Mouse (Mus musculus): ENCODE data around the gene Fbxo21. TPM values are rescaled to one million over a fixed set of nuclear protein-coding genes. Genes with fewer than 3 reads are reported as not detected.
A peak's percentile ranks its signal among the peaks of the same experiment; 100 is the strongest.

The Fbxo21 gene
- polyA plus RNA-seq, 1 experiment from 2014 or later, result 72.7 TPM

GRCm38 (mm10) chr5:118028191-118029034, 51.9 kb downstream of the Fbxo21 start:
- H3K27me3 ChIP-seq (replicated peaks; ENCODE audit: control insufficient read depth, insufficient read depth, low read length), result peaks cover 50% of the 10 kb centered on the region
- 2% methylated on average over 75 of the region's 79 CpGs for WGBS

GRCm38 (mm10) chr5:118029035-118029408, 52.5 kb downstream of the Fbxo21 start:
- ATAC-seq (replicated peaks; ENCODE audit: low FRiP score, low TSS enrichment, low read depth) (no peak), DNase-seq (ENCODE audit: low spot score) (peak; percentile 61)
- Histone ChIP-seq H3K36me3 (ENCODE audit: control insufficient read depth, insufficient read depth, low read length) (no peaks in the 10 kb centered on the region), H3K4me2 (ENCODE audit: low read length) (peak overlapping the region; percentile 100), H3K27me3 (replicated peaks; ENCODE audit: control insufficient read depth, insufficient read depth, low read length) (peaks cover 50% of the 10 kb centered on the region), H3K4me1 (replicated peaks; ENCODE audit: control insufficient read depth, insufficient read depth, low read length) (peaks cover 29% of the 10 kb centered on the region), H3K27ac (ENCODE audit: low read depth) (no peak overlapping the region), H3K9ac (ENCODE audit: low read length) (no peak overlapping the region), H3K9me3 (ENCODE audit: control insufficient read depth, low read length) (no peaks in the 10 kb centered on the region), H3K4me3 (ENCODE audit: low read depth, low read length) (peak overlapping the region; percentile 59)
- WGBS, result 6% methylated on average over 12 of the region's 12 CpGs

More at GRCm38 (mm10) chr5:118028191-118029034, 51.9 kb downstream of the Fbxo21 start:
- ATAC-seq (replicated peaks; ENCODE audit: low FRiP score, low TSS enrichment, low read depth) (peak; percentile 10; the same call in 1 of the 2 replicates), DNase-seq (ENCODE audit: low spot score) (peak; percentile 66)
- Histone ChIP-seq H3K36me3 (ENCODE audit: control insufficient read depth, insufficient read depth, low read length) (no peaks in the 10 kb centered on the region), H3K9ac (ENCODE audit: low read length) (peak overlapping the region; percentile 38; the same call in 1 of the 2 replicates), H3K9me3 (ENCODE audit: control insufficient read depth, low read length) (no peaks in the 10 kb centered on the region), H3K4me1 (replicated peaks; ENCODE audit: control insufficient read depth, insufficient read depth, low read length) (peaks cover 29% of the 10 kb centered on the region), H3K27ac (ENCODE audit: low read depth) (no peak overlapping the region), H3K4me3 (ENCODE audit: low read depth, low read length) (peak overlapping the region; percentile 59), H3K4me2 (ENCODE audit: low read length) (peak overlapping the region; percentile 100)

DNA sequence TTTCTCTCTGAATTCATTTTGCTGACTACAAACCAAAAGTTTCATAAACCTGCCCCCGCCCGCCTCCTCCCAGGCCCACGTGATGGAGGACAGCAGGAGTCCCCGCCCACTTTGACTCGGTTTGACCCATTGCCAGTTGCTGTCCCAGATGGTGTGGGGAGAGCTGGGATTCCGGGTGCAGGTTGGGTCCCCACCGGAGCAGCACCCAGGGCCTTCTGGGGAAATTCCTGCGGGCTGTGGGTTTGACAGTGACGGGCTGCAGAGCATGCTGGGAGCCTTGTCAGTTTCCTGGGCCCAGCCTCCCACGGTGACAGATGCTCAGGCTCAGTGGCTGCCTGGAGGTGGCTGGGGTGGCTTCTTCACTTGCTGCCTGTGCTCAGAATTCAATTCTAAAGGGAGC, 52.9 kb downstream of the Fbxo21 start:
- ATAC-seq (replicated peaks; ENCODE audit: low FRiP score, low TSS enrichment, low read depth) (no peak), DNase-seq (ENCODE audit: low spot score) (no peak)
- Histone ChIP-seq H3K9me3 (ENCODE audit: control insufficient read depth, low read length) (no peaks in the 10 kb centered on the region), H3K9ac (ENCODE audit: low read length) (no peak overlapping the region), H3K27me3 (replicated peaks; ENCODE audit: control insufficient read depth, insufficient read depth, low read length) (peaks cover 50% of the 10 kb centered on the region), H3K4me1 (replicated peaks; ENCODE audit: control insufficient read depth, insufficient read depth, low read length) (peaks cover 29% of the 10 kb centered on the region), H3K36me3 (ENCODE audit: control insufficient read depth, insufficient read depth, low read length) (no peaks in the 10 kb centered on the region), H3K27ac (ENCODE audit: low read depth) (no peak overlapping the region), H3K4me2 (ENCODE audit: low read length) (peak overlapping the region; percentile 100), H3K4me3 (ENCODE audit: low read depth, low read length) (peak overlapping the region; percentile 59)
- WGBS, result 5% methylated on average over 10 of the region's 10 CpGs

DNA sequence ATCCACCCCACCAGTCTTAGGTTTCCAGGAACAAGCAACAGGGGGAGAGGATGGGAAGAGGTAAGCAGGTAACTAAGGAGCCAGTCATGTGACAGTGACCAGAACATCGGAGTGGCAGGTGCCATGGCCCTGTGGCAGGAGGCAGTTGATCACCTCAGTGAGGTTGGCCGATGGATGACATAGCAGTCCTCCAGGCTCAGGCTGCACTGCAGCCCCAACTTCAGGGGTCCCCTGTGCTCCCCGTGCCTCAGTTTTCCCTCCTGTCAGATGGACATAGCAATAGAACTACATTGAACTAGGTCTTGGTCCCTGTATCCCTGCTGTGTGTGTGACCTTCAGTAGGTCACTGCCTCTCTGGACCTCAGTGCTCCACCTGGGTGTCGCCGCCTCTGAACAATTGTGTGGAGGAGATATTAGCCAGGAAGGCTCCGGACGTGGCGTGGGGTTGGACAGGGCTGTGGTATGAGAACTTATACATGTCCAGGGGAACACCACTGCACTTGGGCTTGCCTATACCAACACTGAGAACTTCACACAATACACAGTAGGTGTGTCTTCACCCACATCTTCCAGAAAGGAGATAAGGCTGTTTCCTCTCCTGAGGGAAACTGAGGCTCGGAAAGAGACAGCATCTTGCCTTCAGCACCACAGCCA, 53.6 kb downstream of the Fbxo21 start:
- Histone ChIP-seq H3K27ac (ENCODE audit: low read depth) (no peak overlapping the region), H3K4me2 (ENCODE audit: low read length) (no peak overlapping the region), H3K36me3 (ENCODE audit: control insufficient read depth, insufficient read depth, low read length) (no peaks in the 10 kb centered on the region), H3K9me3 (ENCODE audit: control insufficient read depth, low read length) (no peaks in the 10 kb centered on the region), H3K27me3 (replicated peaks; ENCODE audit: control insufficient read depth, insufficient read depth, low read length) (peaks cover 50% of the 10 kb centered on the region), H3K9ac (ENCODE audit: low read length) (no peak overlapping the region), H3K4me3 (ENCODE audit: low read depth, low read length) (no peak overlapping the region), H3K4me1 (replicated peaks; ENCODE audit: control insufficient read depth, insufficient read depth, low read length) (peaks cover 29% of the 10 kb centered on the region)
- WGBS, result 88% methylated on average over 9 of the region's 9 CpGs
- ATAC-seq (replicated peaks; ENCODE audit: low FRiP score, low TSS enrichment, low read depth) (no peak), DNase-seq (ENCODE audit: low spot score) (no peak)

- DNase-seq (ENCODE audit: low spot score) (no peak), ATAC-seq (replicated peaks; ENCODE audit: low FRiP score, low TSS enrichment, low read depth) (peak; percentile 57; the same call in 1 of the 2 replicates)
- peaks cover 29% of the 10 kb centered on the region for H3K4me1 ChIP-seq (replicated peaks; ENCODE audit: control insufficient read depth, insufficient read depth, low read length)
- H3K9ac ChIP-seq (ENCODE audit: low read length), result no peak overlapping the region
- no peaks in the 10 kb centered on the region for H3K36me3 ChIP-seq (ENCODE audit: control insufficient read depth, insufficient read depth, low read length)
- no peak overlapping the region for H3K4me2 ChIP-seq (ENCODE audit: low read length)
- H3K27me3 ChIP-seq (replicated peaks; ENCODE audit: control insufficient read depth, insufficient read depth, low read length), result peaks cover 44% of the 10 kb centered on the region
- H3K4me3 ChIP-seq (ENCODE audit: low read depth, low read length), result no peak overlapping the region
- WGBS, result 54% methylated on average over 5 of the region's 5 CpGs
- H3K9me3 ChIP-seq (ENCODE audit: control insufficient read depth, low read length), result 0 out of 2 replicates have a peak, but pooled peaks cover 4% of the 10 kb centered on the region
- H3K27ac ChIP-seq (ENCODE audit: low read depth), result no peak overlapping the region
Observed at GRCm38 (mm10) chr5:118031059-118031458, 54.5 kb downstream of the Fbxo21 start.

DNA sequence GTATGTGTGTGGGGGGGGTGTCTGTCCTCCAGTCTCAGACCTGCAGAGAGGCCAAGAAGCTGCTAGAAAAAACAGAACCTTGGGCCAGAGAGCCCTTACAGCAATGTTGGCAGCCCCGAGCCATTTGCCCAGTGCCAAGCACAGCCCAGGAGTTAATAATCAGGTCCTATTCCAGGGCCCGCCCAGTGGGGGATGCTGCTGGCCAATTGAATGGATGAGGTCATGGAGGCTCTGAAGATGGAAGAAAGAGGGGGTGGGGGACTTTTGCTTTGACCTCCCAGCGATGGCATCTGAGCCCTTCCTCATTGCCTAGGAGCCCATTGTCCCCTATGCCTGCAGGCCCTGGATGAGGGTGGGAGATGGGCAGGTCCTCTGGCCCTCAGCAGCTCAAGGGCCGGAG, 55.0 kb downstream of the Fbxo21 start:
- no peaks in the 10 kb centered on the region for H3K36me3 ChIP-seq (ENCODE audit: control insufficient read depth, insufficient read depth, low read length)
- WGBS, result 67% methylated on average over 4 of the region's 4 CpGs
- H3K4me2 ChIP-seq (ENCODE audit: low read length), result no peak overlapping the region
- no peak overlapping the region for H3K9ac ChIP-seq (ENCODE audit: low read length)
- ATAC-seq (replicated peaks; ENCODE audit: low FRiP score, low TSS enrichment, low read depth) (no peak), DNase-seq (ENCODE audit: low spot score) (no peak)
- H3K27me3 ChIP-seq (replicated peaks; ENCODE audit: control insufficient read depth, insufficient read depth, low read length), result peaks cover 40% of the 10 kb centered on the region
- no peak overlapping the region for H3K4me3 ChIP-seq (ENCODE audit: low read depth, low read length)
- peaks cover 27% of the 10 kb centered on the region for H3K4me1 ChIP-seq (replicated peaks; ENCODE audit: control insufficient read depth, insufficient read depth, low read length)
- 0 out of 2 replicates have a peak, but pooled peaks cover 4% of the 10 kb centered on the region for H3K9me3 ChIP-seq (ENCODE audit: control insufficient read depth, low read length)
- no peak overlapping the region for H3K27ac ChIP-seq (ENCODE audit: low read depth)

DNA sequence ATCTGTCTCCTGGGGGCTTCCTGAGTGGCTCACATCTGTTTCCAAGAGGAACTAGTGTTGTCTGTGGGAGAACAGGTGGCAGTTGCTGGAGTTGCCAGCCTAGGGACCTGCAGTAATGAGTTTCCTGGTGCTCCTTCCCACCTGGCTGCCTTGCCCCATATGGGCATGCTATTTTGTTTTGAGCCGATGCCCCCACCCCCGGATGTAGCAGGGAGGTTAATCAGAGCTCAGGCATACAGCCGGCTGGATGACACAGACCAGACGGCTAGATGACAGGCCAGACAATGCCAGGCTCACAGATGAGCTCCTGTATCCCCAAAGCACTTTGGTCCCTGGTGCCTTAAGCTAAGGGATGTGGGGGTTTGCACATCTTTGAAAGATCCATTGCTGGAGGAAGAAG, 56.8 kb downstream of the Fbxo21 start:
- H3K4me1 ChIP-seq (replicated peaks; ENCODE audit: control insufficient read depth, insufficient read depth, low read length), result peaks cover 20% of the 10 kb centered on the region
- no peak overlapping the region for H3K9ac ChIP-seq (ENCODE audit: low read length)
- no peaks in the 10 kb centered on the region for H3K36me3 ChIP-seq (ENCODE audit: control insufficient read depth, insufficient read depth, low read length)
- 0 out of 2 replicates have a peak, but pooled peaks cover 4% of the 10 kb centered on the region for H3K9me3 ChIP-seq (ENCODE audit: control insufficient read depth, low read length)
- H3K4me3 ChIP-seq (ENCODE audit: low read depth, low read length), result no peak overlapping the region
- no peak overlapping the region for H3K27ac ChIP-seq (ENCODE audit: low read depth)
- H3K4me2 ChIP-seq (ENCODE audit: low read length), result no peak overlapping the region
- WGBS, result 24% methylated on average over 4 of the region's 4 CpGs
- DNase-seq (ENCODE audit: low spot score), result no peak
- no peak for ATAC-seq (replicated peaks; ENCODE audit: low FRiP score, low TSS enrichment, low read depth)
- H3K27me3 ChIP-seq (replicated peaks; ENCODE audit: control insufficient read depth, insufficient read depth, low read length), result peaks cover 22% of the 10 kb centered on the region

DNA sequence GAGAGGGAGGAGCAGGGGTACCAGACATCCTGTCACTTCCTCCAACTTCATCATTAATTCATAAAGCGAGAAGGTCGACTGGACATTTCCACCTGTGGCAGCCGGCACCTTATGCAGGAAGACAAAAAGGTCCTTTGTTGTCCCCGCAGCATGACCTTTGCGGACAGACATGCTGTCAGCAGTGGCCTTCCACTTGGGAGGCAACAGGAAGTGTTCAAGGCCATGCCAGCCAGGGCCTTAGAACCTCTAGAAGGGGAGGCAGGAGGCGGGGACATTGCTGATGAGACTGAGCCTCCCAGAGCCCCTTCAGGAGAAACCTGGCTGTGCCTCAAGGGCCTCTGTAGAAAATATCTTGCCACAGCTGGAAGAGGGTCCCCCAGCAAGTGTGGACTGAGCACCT, 57.2 kb downstream of the Fbxo21 start:
- Histone ChIP-seq H3K27me3 (replicated peaks; ENCODE audit: control insufficient read depth, insufficient read depth, low read length) (peaks cover 18% of the 10 kb centered on the region), H3K4me3 (ENCODE audit: low read depth, low read length) (no peak overlapping the region), H3K4me2 (ENCODE audit: low read length) (no peak overlapping the region), H3K27ac (ENCODE audit: low read depth) (no peak overlapping the region), H3K36me3 (ENCODE audit: control insufficient read depth, insufficient read depth, low read length) (no peaks in the 10 kb centered on the region), H3K4me1 (replicated peaks; ENCODE audit: control insufficient read depth, insufficient read depth, low read length) (peaks cover 16% of the 10 kb centered on the region), H3K9me3 (ENCODE audit: control insufficient read depth, low read length) (0 out of 2 replicates have a peak, but pooled peaks cover 4% of the 10 kb centered on the region), H3K9ac (ENCODE audit: low read length) (no peak overlapping the region)
- DNase-seq (ENCODE audit: low spot score) (no peak), ATAC-seq (replicated peaks; ENCODE audit: low FRiP score, low TSS enrichment, low read depth) (no peak)
- 47% methylated on average over 6 of the region's 6 CpGs for WGBS

Data from intestine, embryonic 14.5 days (tissue).